Comparison of ENCODE assay signal across 9 mouse cellular contexts in the genomic region with DNA sequence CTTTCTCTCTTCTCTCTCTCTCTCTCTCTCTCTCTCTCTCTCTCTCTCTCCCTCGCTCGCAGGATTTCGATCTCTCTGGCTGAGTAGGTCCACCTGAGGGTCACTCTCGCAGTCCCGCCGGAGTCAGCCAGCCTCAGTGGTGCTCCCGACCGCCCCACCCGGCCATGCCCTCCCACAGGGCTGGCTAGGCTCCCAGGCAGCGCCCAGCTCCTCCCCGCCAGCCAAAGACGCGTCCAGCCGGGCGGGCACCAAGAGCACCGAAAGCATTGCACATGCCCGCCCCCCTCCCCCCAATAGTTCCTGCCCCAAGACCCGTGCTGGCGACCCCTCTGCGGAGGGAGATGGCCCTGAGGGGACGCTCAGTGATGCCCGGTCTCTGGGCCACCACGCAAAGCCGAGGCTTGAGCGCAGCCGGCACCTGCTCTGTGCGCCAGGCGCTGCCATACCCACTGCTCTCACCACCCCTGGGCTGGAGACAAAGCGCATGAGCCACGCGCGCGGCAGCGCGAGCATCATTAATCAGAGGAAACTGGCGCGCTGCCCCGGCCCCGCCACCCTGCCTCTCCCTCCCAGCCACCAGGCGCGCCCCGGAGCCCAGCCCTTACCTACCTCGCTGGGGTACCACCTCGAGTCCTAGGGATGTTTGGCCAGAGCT. TPM values are rescaled to one million over a fixed set of nuclear protein-coding genes. Genes with fewer than 3 reads are reported as not detected.
DNase-seq lines count a peak whose midpoint lies in the region; ATAC-seq lines count a peak whose summit lies in the region.
"Had no signal": no experiment of that assay in that cellular context is flagged by ENCODE, and none has a peak within 500 bp of the region (broad histone marks: within the 10 kb centered on the region; RNA-seq: fewer than 3 reads in every experiment).

No protein-coding gene starts in this region.

- peak; percentile 48 for DNase-seq in liver, embryonic 11.5 days (ENCODE audit: low spot score)
- DNase-seq in liver, result no peak
- DNase-seq in cerebellum, adult 8-10 months, result peak; percentile 91
- DNase-seq in lung, postnatal 14 days, result peak; percentile 12
- peak; percentile 88 to 89 for DNase-seq in right cerebral cortex, postnatal 10 days (ENCODE audit: low spot score in 2 of 2)

- H3K9me3 ChIP-seq in liver, embryonic 11.5 days (ENCODE audit: control insufficient read depth, low read length), result no peaks in the 10 kb centered on the region
- no peaks in the 10 kb centered on the region for H3K9me3 ChIP-seq in intestine, embryonic 16.5 days (ENCODE audit: control insufficient read depth, low read length)

- H3K36me3 ChIP-seq in liver, embryonic 11.5 days (ENCODE audit: control insufficient read depth, insufficient read depth, low read length), result no peaks in the 10 kb centered on the region
- no peaks in the 10 kb centered on the region for H3K36me3 ChIP-seq in intestine, embryonic 16.5 days (ENCODE audit: control insufficient read depth, insufficient read depth, low read length)

- ATAC-seq in liver, embryonic 11.5 days (replicated peaks; ENCODE audit: low FRiP score), result peak; percentile 55
- ATAC-seq in frontal cortex, adult (ENCODE audit: low TSS enrichment), result peak; percentile 36
- ATAC-seq in intestine, embryonic 16.5 days, result peak; percentile 59; the same call in 1 of the 2 replicates
- ATAC-seq in monocyte, adult 5-6 weeks (replicated peaks; ENCODE audit: insufficient number of reproducible peaks, low FRiP score, low TSS enrichment, poor library complexity, severe bottlenecking), result no peak

- peaks cover 36% of the 10 kb centered on the region for H3K27me3 ChIP-seq in liver, embryonic 11.5 days (replicated peaks; ENCODE audit: control insufficient read depth, insufficient read depth, low read length)
- peaks cover 40% of the 10 kb centered on the region for H3K27me3 ChIP-seq in intestine, embryonic 16.5 days (replicated peaks; ENCODE audit: control insufficient read depth, insufficient read depth, low read length)

- WGBS in liver, embryonic 11.5 days, result 1% methylated on average over 44 of the region's 44 CpGs
- WGBS in intestine, embryonic 16.5 days, result 0% methylated on average over 43 of the region's 44 CpGs

- no peak overlapping the region for H3K9ac ChIP-seq in liver, embryonic 11.5 days (ENCODE audit: low read depth, low read length)
- no peak overlapping the region for H3K9ac ChIP-seq in intestine, embryonic 16.5 days (ENCODE audit: low read depth, low read length)

- no peak overlapping the region for H3K27ac ChIP-seq in liver, embryonic 11.5 days (ENCODE audit: low read depth, low read length)
- H3K27ac ChIP-seq in intestine, embryonic 16.5 days (ENCODE audit: low read length), result no peak overlapping the region
- H3K27ac ChIP-seq: macrophage had no signal

- H3K4me2 ChIP-seq in liver, embryonic 11.5 days, result peak overlapping the region; percentile 73
- H3K4me2 ChIP-seq in intestine, embryonic 16.5 days (ENCODE audit: low read depth, low read length), result peak overlapping the region; percentile 52

- peak overlapping the region; percentile 40 for H3K4me3 ChIP-seq in liver, embryonic 11.5 days (ENCODE audit: low read depth, low read length)
- H3K4me3 ChIP-seq in intestine, embryonic 16.5 days (ENCODE audit: low read length), result peak overlapping the region; percentile 36

- no peaks in the 10 kb centered on the region for H3K4me1 ChIP-seq in liver, embryonic 11.5 days (replicated peaks; ENCODE audit: control insufficient read depth, insufficient read depth, low read length)
- H3K4me1 ChIP-seq in intestine, embryonic 16.5 days (ENCODE audit: control insufficient read depth, insufficient read depth, low read length), result peaks cover 4% of the 10 kb centered on the region; the same call in 1 of the 2 replicates

RNA-seq across cellular contexts. Expression of a gene that starts 0.6 kb away (rescaled TPM):
- polyA plus RNA-seq in liver, embryonic 11.5 days (2014; fragmentation: Nextera tagmentation; extraction: Ambion mirVana), result 0.93 and 1.3 TPM in 2 replicates
- 0.73 and 0.98 TPM in 2 replicates for polyA plus RNA-seq in intestine, embryonic 16.5 days (2015; fragmentation: Nextera tagmentation; extraction: Ambion mirVana)
- total RNA-seq in monocyte, adult 5-6 weeks (2017), result 0.58 TPM in 1 of 3 replicates, not detected in the others
